Mouse (Mus musculus) testis, postnatal 14 days (tissue): ENCODE measurements around the gene Odaph.
"Not testable (repeated sequence)": the region's sequence is repeated elsewhere in the genome, so short reads cannot be mapped to it uniquely, and the experiment has no call there.

Experiments used
- DNase-seq: peaks from one replicate; pipeline ENCODE4 v3.0.0; 2021; ENCODE audit warnings: low spot score

Odaph gene

GRCm38 (mm10) chr5:91987236-91987635 lies at the start of gene Odaph:
Odaph (plus strand) TSS chr5:91987475.
- DNase-seq: no peak

DNA sequence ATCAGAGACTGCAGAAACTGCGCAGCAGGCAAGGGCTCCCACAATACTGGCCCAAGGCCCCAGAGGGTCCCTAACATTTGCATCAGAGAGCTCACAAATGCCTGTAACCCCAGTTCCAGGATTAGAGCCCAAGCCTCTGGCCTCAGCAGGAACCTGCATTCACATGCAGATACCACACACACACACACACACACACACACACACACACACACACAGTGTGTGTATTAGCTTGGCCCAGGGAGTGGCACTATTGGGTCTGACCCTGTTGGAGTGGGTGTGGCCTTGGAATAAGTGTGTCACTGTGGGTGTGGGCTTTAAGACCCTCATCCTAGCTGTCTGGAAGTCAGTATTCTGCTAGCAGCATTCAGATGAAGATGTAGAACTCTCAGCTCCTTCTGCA lies 41.7 kb upstream of the Odaph start:
- not testable (repeated sequence) for DNase-seq

DNA sequence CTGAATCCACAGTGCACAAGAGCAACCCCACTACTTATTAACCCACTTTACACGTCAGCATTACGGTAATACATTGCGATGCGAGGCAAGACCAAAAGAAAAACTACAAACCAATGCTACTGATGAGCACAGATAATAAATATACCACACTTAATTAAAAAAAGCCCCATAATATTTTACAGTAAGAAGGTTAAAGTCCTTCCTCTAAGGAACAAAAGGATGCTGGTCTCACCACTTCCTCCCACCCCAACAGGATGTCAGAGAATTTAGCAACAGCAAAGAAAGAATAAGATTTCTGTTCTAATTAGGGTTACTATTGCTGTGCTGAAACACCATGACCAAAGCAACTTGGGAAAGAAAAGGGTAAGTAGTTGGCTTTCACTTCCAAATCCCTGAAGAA lies 40.3 kb upstream of the Odaph start:
- no peak for DNase-seq

DNA sequence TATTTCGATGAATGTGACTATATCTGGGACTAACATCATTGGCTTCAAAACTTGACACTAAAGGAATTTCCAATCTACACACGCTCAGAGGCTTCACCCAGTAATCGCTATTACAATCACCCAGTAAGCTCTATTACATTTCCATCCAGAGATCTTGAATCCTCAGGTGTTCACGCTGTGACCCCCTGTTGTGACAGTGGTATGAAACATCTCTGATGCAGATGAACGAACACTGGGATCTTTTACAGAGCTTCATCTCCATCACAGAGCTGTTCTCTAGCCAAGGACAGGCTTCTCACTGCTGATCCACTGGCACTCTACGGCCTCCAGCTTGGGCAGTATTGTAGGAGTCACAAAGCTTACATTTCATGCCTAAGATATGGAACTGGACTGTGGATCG lies 37.8 kb upstream of the Odaph start:
- no peak for DNase-seq

DNA sequence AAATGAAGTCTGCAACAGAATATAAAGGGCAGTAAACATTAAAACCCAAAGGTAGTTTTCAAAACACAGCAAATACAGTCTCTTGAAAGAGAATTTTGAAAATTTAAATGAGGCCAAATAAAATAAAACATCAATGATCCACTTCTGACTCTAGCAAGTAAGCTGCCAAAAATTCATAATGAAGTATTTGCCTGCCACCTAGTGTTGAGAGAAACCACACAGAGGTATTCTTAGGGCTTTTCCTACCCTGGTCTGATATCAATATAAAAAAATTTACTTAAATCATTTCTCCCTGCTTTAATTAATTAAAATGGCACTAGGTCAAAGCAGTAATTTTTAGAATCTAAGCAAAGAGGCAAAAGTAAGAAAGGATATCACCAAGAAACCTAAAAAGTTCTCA lies 35.9 kb upstream of the Odaph start:
- DNase-seq: no peak

DNA sequence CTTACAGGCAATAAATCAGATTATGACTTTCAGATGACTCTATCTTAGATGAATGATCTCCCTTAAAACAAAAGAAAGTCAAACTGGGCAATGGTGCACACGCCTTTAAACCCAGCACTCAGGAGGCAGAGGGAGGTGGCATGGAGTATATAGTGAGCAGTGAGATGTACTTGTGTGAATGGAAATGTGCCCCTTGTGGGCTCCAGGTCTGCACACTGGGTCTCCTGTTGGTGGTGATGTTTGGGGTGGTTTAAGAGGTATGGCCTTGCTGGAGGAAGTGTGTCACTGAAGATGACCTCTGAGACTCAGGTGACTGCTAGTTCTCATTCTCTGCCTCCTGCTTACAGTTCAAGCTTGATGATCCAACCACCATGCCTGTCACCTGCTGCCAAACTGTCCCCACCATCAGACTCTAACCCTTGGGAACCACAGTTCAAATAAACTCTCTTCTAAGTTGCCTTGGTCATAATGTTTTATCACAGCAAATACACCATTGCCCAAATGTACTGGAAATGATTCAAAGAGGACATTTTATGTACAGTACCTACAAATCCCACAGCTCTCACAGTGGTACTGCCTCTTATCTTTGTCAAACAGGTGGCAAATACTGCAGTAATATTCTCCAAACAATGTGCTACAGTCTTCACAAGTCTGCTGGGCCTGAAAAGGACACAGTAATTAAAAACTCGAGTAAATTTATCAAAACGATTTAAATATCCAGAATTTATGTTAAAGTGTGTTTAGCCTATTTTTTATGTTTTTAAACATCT lies 30.1 kb upstream of the Odaph start:
- DNase-seq: peak; percentile 54

- DNase-seq: no peak
Observed at GRCm38 (mm10) chr5:91959096-91959495, 28.2 kb upstream of the Odaph start.

DNA sequence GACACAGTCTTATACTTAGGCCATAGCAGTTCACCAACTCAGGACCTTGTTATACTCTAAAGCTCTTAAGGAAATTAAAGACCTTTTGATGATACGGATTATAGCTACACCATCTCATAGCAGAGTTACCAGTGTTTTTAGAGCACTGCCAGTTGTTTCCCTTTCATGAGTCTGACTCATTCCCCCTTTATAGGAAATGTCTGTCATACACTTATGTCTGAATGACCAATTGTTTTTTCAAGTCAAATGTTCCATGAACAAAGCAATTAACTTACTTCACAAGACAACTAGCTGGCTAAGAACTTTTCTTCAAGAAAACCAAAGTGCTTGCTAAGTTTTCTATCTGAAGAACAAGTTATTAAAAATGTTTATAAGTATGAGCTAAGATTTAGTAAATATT lies 27.3 kb upstream of the Odaph start:
- no peak for DNase-seq

DNA sequence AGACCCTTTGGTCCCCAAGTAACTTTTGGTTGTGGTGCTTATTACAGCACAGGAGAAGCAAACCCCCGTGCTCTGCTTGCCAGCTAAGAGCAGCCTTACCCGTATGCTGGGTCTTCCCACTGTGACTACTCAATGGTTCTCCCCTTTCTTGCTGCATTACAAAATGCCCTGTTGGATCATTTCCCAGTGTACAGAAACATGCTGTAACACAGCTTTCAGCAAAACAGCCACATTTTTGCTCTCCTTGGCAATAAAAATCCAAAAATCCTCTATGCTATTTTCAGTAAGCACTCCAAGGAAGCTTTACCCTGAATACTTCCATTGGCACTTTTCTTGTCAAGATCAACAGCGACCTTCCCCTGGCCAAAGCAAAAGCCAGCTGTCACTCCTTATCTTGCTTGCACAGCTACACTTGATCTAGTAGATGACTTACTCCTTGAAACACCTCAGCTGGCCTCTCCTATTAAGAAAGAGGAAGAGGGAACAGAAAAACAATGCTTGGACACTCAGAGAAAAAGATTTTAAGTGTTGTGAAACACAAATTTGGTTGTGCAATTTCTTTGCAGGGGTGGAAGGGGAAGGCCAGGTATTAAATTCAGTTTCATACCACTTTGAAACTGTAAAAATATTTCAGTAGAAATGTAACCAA lies 26.5 kb upstream of the Odaph start:
- peak; percentile 19 for DNase-seq

GRCm38 (mm10) chr5:91961370-91961769 lies 25.9 kb upstream of the Odaph start:
- no peak for DNase-seq

GRCm38 (mm10) chr5:91962259-91962638 lies 25.0 kb upstream of the Odaph start:
- DNase-seq: no peak

DNA sequence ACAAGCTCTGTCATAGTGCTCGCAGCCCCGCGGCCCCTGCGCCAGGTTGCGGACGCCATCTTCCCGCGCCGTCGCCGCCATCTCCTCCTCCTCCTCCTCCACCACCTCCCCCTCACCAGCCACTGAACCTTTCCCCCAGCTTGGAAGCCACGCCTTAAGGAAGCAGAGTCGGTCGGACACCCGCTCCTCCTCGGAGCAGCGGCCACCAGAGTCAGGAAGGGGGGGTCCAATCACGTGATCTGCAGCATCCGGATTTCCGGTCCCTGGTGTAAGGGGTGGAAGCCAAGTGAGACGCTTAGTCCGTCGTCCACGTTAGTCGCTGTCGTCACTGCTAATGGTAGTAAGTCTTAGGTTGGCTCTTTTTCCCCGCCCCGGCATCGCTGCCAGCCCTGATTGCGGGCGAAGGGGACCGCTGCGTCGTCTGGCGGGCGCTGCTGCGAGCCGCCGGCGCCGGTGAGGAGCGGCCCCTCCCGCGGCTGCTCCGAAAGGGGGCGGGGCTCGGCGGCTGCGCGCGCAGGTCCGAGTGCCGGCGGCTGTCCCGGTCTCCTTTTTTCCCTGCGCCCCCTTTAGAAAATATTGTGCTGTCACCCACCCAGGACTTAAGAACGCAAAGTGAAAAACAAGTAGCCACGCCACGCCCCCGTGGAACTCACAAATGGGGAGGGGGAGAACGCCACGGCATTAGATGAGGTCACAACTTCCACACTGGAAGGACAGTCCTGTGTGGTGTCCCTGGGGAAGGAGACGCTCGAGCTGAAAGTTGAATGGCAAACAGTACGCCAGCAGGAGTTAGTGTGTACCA lies 24.4 kb upstream of the Odaph start, which contains the start of gene Rchy1:
Gene Rchy1, minus strand, starts transcription at position 430 of the 802 bp plus-strand sequence.
- peak; percentile 94 for DNase-seq

- peak; percentile 58 for DNase-seq
Observed at GRCm38 (mm10) chr5:91972046-91972445, 15.2 kb upstream of the Odaph start.

DNA sequence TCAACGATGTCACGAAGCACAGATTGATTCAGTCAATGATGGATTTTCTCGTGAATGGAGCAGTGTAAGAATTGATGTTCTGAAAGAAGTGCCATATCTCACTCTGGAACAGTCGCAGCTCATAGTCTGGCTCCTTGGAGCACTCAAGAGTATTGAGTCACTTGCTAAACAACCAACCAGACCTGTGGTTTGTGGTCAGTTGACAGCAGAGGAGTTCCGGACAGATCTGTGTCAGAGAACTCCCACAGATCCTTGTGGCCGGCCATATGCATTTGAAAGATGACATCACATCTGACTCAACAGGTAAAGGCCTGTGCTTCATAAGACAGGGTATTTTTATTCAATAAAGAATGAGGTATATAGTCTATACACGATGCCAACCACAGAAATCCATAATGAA lies 13.3 kb upstream of the Odaph start:
- no peak for DNase-seq

GRCm38 (mm10) chr5:91975758-91976157 lies 11.5 kb upstream of the Odaph start:
- no peak for DNase-seq

DNA sequence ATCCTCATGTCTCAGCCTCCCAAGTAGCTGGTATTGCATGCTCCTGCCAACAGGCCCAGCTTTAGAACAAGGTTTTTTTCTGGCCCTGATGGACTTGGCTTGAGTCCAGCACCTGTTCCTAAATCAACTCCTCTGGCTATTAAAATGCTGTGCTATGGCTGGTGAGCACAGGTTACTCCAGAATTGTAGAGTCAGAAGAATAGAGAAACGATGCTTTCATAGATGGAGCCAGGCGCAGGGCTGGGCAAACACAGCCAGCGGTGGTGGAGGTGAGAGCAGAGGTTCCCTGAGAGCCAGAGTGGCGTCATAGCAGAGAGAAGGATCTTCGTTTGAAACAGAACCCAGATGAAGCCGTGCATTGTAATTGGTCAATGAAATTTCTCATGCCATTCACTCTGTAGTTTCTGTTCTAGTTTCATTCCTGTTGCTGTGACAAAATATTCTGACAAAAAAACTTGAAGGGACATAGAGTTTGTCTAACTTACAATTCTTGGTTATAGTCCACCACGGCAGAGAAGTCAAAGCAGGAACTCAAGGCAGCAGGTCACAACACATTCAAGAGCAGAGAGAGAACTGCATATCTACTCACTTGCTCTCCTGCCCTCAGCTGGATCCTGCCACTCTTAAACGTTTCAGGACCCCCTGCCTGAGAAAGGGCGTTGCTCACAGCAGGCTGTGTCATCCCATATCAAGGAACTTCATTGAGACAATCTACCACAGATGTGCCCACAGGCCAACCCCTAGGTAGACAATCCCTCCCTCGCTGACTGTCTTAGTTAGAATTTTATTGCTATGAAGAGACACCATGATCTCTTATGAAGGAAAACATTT lies 10.5 kb upstream of the Odaph start:
- DNase-seq: no peak

DNA sequence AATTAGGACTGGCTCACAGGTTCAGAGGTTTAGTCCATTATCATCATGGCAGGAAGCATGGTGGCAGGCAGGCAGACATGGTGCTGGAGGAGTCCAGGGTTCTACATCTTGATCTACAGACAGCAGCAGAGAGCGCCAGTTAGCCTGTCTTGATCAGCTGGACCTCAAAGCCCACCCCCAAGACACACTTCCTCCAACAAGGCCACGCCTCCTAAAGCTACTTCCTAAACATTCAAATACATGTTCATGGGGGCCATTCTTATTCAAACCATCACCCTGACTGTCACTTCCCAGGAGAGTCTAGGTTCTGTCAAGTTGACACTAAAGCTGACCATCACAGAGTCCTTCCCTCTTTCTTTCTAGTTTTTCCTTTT lies 9.9 kb upstream of the Odaph start:
- DNase-seq: no peak

- no peak for DNase-seq
Observed at GRCm38 (mm10) chr5:91981176-91981840, 6.0 kb upstream of the Odaph start.

DNA sequence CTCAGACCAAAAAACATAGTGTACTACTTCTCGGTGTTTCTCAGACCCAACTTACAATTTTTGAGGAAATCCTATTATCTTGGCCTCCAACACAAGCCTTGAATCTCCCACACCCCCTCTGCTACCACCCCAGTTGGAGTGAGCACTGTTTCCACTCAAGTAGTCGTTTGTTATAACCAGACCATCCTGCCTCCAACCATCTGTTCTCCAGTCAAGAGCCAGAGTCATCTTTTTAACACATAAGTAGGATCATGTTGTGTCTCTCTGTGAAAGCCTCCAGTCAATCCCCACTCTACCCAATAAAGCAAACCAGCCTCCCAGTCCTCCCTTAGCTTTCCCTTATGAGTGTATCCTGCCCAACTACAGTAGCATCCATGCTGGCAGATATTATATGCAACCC lies 3.8 kb upstream of the Odaph start:
- DNase-seq: no peak

DNA sequence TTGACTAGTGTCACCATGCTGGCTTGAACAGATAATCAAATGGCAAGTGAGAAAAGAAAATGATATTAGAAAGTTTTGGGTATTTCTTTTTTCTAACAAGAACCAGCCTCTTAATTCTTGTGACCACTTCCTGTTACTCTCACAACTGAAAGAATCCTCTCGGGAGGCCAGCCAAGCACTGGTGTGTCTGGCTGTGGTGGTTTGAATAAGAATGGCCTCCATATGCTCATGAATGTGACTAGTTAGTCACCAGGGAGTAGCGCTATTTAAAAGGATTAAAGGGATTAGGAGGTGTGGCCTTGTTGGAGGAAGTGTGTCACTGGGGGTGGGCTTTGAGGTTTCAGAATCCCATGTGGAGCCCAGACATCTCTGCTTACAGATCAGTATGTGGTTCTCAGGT lies 1.6 kb upstream of the Odaph start:
- no peak for DNase-seq

GRCm38 (mm10) chr5:91987799-91988198 lies 524 bp downstream of the Odaph start:
- no peak for DNase-seq

GRCm38 (mm10) chr5:91989261-91989660 lies 2.0 kb downstream of the Odaph start:
- no peak for DNase-seq
